Mouse (Mus musculus): ENCODE data around the gene Ugt1a5. TPM values are rescaled to one million over a fixed set of nuclear protein-coding genes. Genes with fewer than 3 reads are reported as not detected.

The Ugt1a5 gene
- polyA plus RNA-seq, 2 experiments, result 0.11 TPM; not detected in 1

GRCm38 (mm10) chr1:88229986-88230385, 64.2 kb downstream of the Ugt1a5 start:
- Histone ChIP-seq H3K9ac (replicated peaks) (no peak overlapping the region), H3K36me3 (replicated peaks; ENCODE audit: control insufficient read depth, insufficient read depth, low read depth) (no peaks in the 10 kb centered on the region), H3K27ac (no peak overlapping the region), H3K27me3 (ENCODE audit: control insufficient read depth, insufficient read depth, low read length) (no peaks in the 10 kb centered on the region), H3K4me3 (ENCODE audit: insufficient read depth in 1 of 2, low read depth in 2 of 2, low read length in 2 of 2) (no peak overlapping the region), H3K4me2 (ENCODE audit: low read depth) (no peak overlapping the region), H3K4me1 (replicated peaks; ENCODE audit: control insufficient read depth in 2 of 2, insufficient read depth in 2 of 2, low read length in 1 of 2) (no peaks in the 10 kb centered on the region), H3K9me3 (ENCODE audit: control insufficient read depth, low read length) (peaks cover 18% of the 10 kb centered on the region)
- ATAC-seq (ENCODE audit: insufficient read depth) (no peak), DNase-seq (ENCODE audit: low read depth in 3 of 3, low spot score in 3 of 3) (no peak)
- WGBS (ENCODE audit: insufficient replicate concordance), result 54% methylated on average over 5 of the region's 5 CpGs
- no peak for TF ChIP-seq EP300 (IDR thresholded peaks at IDR 0.05; ENCODE audit: low read depth)
- TF ChIP-seq CTCF (IDR thresholded peaks at IDR 0.05; ENCODE audit: low read depth), result no peak

- no peak for ATAC-seq (ENCODE audit: insufficient read depth)
These were observed 64.6 kb downstream of the Ugt1a5 start for GRCm38 (mm10) chr1:88230421-88230820.

GRCm38 (mm10) chr1:88230981-88231802, 65.4 kb downstream of the Ugt1a5 start:
- DNase-seq (ENCODE audit: low read depth in 3 of 3, low spot score in 3 of 3), result no peak
- WGBS (ENCODE audit: insufficient replicate concordance), result 53% methylated on average over 6 of the region's 6 CpGs
- H3K9ac ChIP-seq (replicated peaks), result no peak overlapping the region
- H3K4me3 ChIP-seq (ENCODE audit: insufficient read depth in 1 of 2, low read depth in 2 of 2, low read length in 2 of 2), result no peak overlapping the region
- no peak overlapping the region for H3K4me2 ChIP-seq (ENCODE audit: low read depth)
- peaks cover 29% of the 10 kb centered on the region for H3K9me3 ChIP-seq (ENCODE audit: control insufficient read depth, low read length)
- ATAC-seq (ENCODE audit: insufficient read depth), result no peak
- TF ChIP-seq EP300 (IDR thresholded peaks at IDR 0.05; ENCODE audit: low read depth) (no peak), CTCF (IDR thresholded peaks at IDR 0.05; ENCODE audit: low read depth) (no peak)
- no peaks in the 10 kb centered on the region for H3K4me1 ChIP-seq (replicated peaks; ENCODE audit: control insufficient read depth in 2 of 2, insufficient read depth in 2 of 2, low read length in 1 of 2)
- H3K27me3 ChIP-seq (ENCODE audit: control insufficient read depth, insufficient read depth, low read length), result no peaks in the 10 kb centered on the region
- H3K36me3 ChIP-seq (replicated peaks; ENCODE audit: control insufficient read depth, insufficient read depth, low read depth), result no peaks in the 10 kb centered on the region
- H3K27ac ChIP-seq, result no peak overlapping the region

More at GRCm38 (mm10) chr1:88230421-88230820, 64.6 kb downstream of the Ugt1a5 start:
- H3K4me1 ChIP-seq (replicated peaks; ENCODE audit: control insufficient read depth in 2 of 2, insufficient read depth in 2 of 2, low read length in 1 of 2), result no peaks in the 10 kb centered on the region
- no peaks in the 10 kb centered on the region for H3K27me3 ChIP-seq (ENCODE audit: control insufficient read depth, insufficient read depth, low read length)
- H3K9me3 ChIP-seq (ENCODE audit: control insufficient read depth, low read length), result peaks cover 22% of the 10 kb centered on the region
- TF ChIP-seq EP300 (IDR thresholded peaks at IDR 0.05; ENCODE audit: low read depth) (no peak), CTCF (IDR thresholded peaks at IDR 0.05; ENCODE audit: low read depth) (no peak)
- H3K36me3 ChIP-seq (replicated peaks; ENCODE audit: control insufficient read depth, insufficient read depth, low read depth), result no peaks in the 10 kb centered on the region
- no peak for DNase-seq (ENCODE audit: low read depth in 3 of 3, low spot score in 3 of 3)
- no peak overlapping the region for H3K4me3 ChIP-seq (ENCODE audit: insufficient read depth in 1 of 2, low read depth in 2 of 2, low read length in 2 of 2)
- no peak overlapping the region for H3K9ac ChIP-seq (replicated peaks)
- WGBS (ENCODE audit: insufficient replicate concordance), result 62% methylated on average over 7 of the region's 7 CpGs
- H3K4me2 ChIP-seq (ENCODE audit: low read depth), result no peak overlapping the region
- no peak overlapping the region for H3K27ac ChIP-seq

- ATAC-seq (ENCODE audit: insufficient read depth), result no peak
- TF ChIP-seq CTCF (IDR thresholded peaks at IDR 0.05; ENCODE audit: low read depth) (no peak), EP300 (IDR thresholded peaks at IDR 0.05; ENCODE audit: low read depth) (no peak)
- H3K4me1 ChIP-seq (replicated peaks; ENCODE audit: control insufficient read depth in 2 of 2, insufficient read depth in 2 of 2, low read length in 1 of 2), result no peaks in the 10 kb centered on the region
- no peak overlapping the region for H3K27ac ChIP-seq
- 44% methylated on average over 7 of the region's 7 CpGs for WGBS (ENCODE audit: insufficient replicate concordance)
- no peak overlapping the region for H3K4me3 ChIP-seq (ENCODE audit: insufficient read depth in 1 of 2, low read depth in 2 of 2, low read length in 2 of 2)
- no peak for DNase-seq (ENCODE audit: low read depth in 3 of 3, low spot score in 3 of 3)
- no peak overlapping the region for H3K4me2 ChIP-seq (ENCODE audit: low read depth)
- H3K36me3 ChIP-seq (replicated peaks; ENCODE audit: control insufficient read depth, insufficient read depth, low read depth), result no peaks in the 10 kb centered on the region
- H3K27me3 ChIP-seq (ENCODE audit: control insufficient read depth, insufficient read depth, low read length), result no peaks in the 10 kb centered on the region
- no peak overlapping the region for H3K9ac ChIP-seq (replicated peaks)
- H3K9me3 ChIP-seq (ENCODE audit: control insufficient read depth, low read length), result peaks cover 29% of the 10 kb centered on the region
These were observed 66.1 kb downstream of the Ugt1a5 start for GRCm38 (mm10) chr1:88231803-88232499.

Measured in liver, embryonic 14.5 days (tissue).